Mouse (Mus musculus): Measurements from ENCODE around the gene Col16a1.

DNA sequence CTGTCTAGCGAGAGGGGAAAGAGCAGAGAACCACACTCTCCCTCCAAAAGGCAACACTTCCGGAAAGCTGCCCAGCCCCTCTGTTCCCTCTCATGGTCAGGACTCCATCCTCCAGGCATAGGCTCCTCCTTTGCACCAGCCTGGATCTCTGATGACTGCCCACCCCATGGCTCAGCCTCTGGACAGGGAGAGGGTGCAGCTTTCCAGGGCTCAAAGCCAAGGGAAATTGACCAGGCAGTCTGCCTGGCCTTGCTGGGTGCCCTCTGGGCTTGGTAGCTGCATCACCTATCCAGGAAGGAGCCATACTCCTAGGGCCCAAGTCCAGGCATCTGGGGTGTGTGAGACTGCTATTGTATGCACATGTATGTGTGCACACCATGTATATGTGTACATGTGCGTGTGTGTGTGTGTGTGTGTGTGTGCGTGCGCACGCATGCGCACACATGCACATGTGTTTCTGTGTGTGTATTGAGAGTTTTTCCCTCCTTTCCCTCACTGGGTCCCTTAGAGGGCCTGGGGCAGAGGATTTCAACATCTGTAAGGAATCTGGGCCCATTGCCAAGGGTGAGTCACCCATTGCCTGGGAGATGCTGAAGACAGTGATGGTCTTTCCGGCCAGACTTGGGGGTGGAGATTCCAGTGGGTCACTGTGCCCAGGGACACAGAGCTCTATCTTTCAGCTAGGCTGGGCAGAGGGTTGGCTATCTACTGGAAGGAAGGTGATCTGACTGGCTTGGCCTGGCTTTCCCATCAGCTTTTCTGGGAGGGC, 2.6 kb downstream of the Col16a1 start:
- TF ChIP-seq CTCF (IDR thresholded peaks at IDR 0.05; ENCODE audit: extremely low read depth, insufficient read length, insufficient replicate concordance, low read depth, low read length) (no peak), POLR2A (IDR thresholded peaks at IDR 0.05; ENCODE audit: low read depth, low read length) (no peak)
